Comparison of ENCODE assay signal across 30 mouse cellular contexts in genomic region chr14:103729760-103730367, GRCm38 (mm10).
DNase-seq lines count a peak whose midpoint lies in the region; ATAC-seq and TF ChIP-seq lines count a peak whose summit lies in the region.
"Had no signal": no experiment of that assay in that cellular context is flagged by ENCODE, and none has a peak within 500 bp of the region (broad histone marks: within the 10 kb centered on the region; RNA-seq: fewer than 3 reads in every experiment).

No protein-coding gene starts in this region.

- H3K4me1 ChIP-seq in intestine, embryonic 14.5 days (replicated peaks; ENCODE audit: control insufficient read depth, insufficient read depth, low read length), result no peaks in the 10 kb centered on the region
- no peaks in the 10 kb centered on the region for H3K4me1 ChIP-seq in intestine, postnatal 0 days (replicated peaks; ENCODE audit: control insufficient read depth, insufficient read depth, low read length)
- no peaks in the 10 kb centered on the region for H3K4me1 ChIP-seq in embryonic facial prominence, embryonic 11.5 days (ENCODE audit: control insufficient read depth, insufficient read depth, low read length)
- H3K4me1 ChIP-seq in forebrain, embryonic 16.5 days (replicated peaks; ENCODE audit: control insufficient read depth, insufficient read depth, low read length), result peaks cover 7% of the 10 kb centered on the region; the same call in 1 of the 2 replicates
- H3K4me1 ChIP-seq: hindbrain, embryonic 12.5 days; kidney, embryonic 15.5 days; liver, embryonic 12.5 days; neural tube, embryonic 12.5 days had no signal

- DNase-seq in intestine, embryonic 14.5 days (ENCODE audit: low spot score), result peak; percentile 24
- peak; percentile 23 for DNase-seq in brain, adult 2 months (ENCODE audit: low read depth, low spot score)
- peak; percentile 30 for DNase-seq in embryonic facial prominence, embryonic 11.5 days (ENCODE audit: low spot score)
- no peak for DNase-seq in right cerebral cortex, postnatal 10 days (ENCODE audit: low spot score in 2 of 2)
- DNase-seq in thymus, postnatal 36 days, result no peak
- DNase-seq: adrenal gland, postnatal 25 days; cerebellum, adult 8-10 months; cerebellum, postnatal 25 days; gastrocnemius, postnatal 14 days; heart, postnatal 36 days; kidney, adult 18-20 months; kidney, postnatal 36 days; liver, postnatal 0 days; thymus, adult 18-20 months; thymus, postnatal 25 days had no signal

- no peaks in the 10 kb centered on the region for H3K36me3 ChIP-seq in intestine, embryonic 14.5 days (ENCODE audit: control insufficient read depth, insufficient read depth, low read length)
- H3K36me3 ChIP-seq in intestine, postnatal 0 days (ENCODE audit: control insufficient read depth, insufficient read depth), result no peaks in the 10 kb centered on the region
- no peaks in the 10 kb centered on the region for H3K36me3 ChIP-seq in embryonic facial prominence, embryonic 11.5 days (replicated peaks; ENCODE audit: control insufficient read depth, insufficient read depth, low read depth, low read length)
- H3K36me3 ChIP-seq in forebrain, embryonic 16.5 days (ENCODE audit: control insufficient read depth, insufficient read depth), result no peaks in the 10 kb centered on the region
- H3K36me3 ChIP-seq: embryonic facial prominence, embryonic 12.5 days; hindbrain, embryonic 12.5 days; kidney, embryonic 15.5 days; liver, embryonic 12.5 days; neural tube, embryonic 12.5 days had no signal

- H3K4me2 ChIP-seq in intestine, embryonic 14.5 days (ENCODE audit: low read length), result no peak overlapping the region
- no peak overlapping the region for H3K4me2 ChIP-seq in intestine, postnatal 0 days (replicated peaks; ENCODE audit: low read depth)
- H3K4me2 ChIP-seq in embryonic facial prominence, embryonic 11.5 days (ENCODE audit: low read depth, low read length), result no peak overlapping the region
- H3K4me2 ChIP-seq in forebrain, embryonic 16.5 days (ENCODE audit: low read length), result no peak overlapping the region
- H3K4me2 ChIP-seq: embryonic facial prominence, embryonic 12.5 days; heart, embryonic 11.5 days; hindbrain, embryonic 12.5 days; kidney, embryonic 15.5 days; liver, embryonic 12.5 days; neural tube, embryonic 12.5 days had no signal

- H3K27ac ChIP-seq in intestine, embryonic 14.5 days (ENCODE audit: low read depth), result no peak overlapping the region
- no peak overlapping the region for H3K27ac ChIP-seq in intestine, postnatal 0 days (ENCODE audit: low read depth, low read length)
- no peak overlapping the region for H3K27ac ChIP-seq in embryonic facial prominence, embryonic 11.5 days (replicated peaks; ENCODE audit: low read depth, low read length)
- H3K27ac ChIP-seq in forebrain, embryonic 16.5 days (ENCODE audit: low read length), result no peak overlapping the region
- H3K27ac ChIP-seq: embryonic facial prominence, embryonic 12.5 days; hindbrain, embryonic 12.5 days; kidney, embryonic 15.5 days; layer of hippocampus, adult 2 months; liver, embryonic 12.5 days; macrophage; neural tube, embryonic 12.5 days; stomach, postnatal 0 days had no signal

- no peak overlapping the region for H3K9ac ChIP-seq in intestine, embryonic 14.5 days (ENCODE audit: low read length)
- H3K9ac ChIP-seq in intestine, postnatal 0 days (ENCODE audit: low read depth, low read length), result no peak overlapping the region
- no peak overlapping the region for H3K9ac ChIP-seq in embryonic facial prominence, embryonic 11.5 days (replicated peaks; ENCODE audit: low read length)
- H3K9ac ChIP-seq in forebrain, embryonic 16.5 days (replicated peaks; ENCODE audit: low read depth, low read length), result no peak overlapping the region
- H3K9ac ChIP-seq: embryonic facial prominence, embryonic 12.5 days; hindbrain, embryonic 12.5 days; kidney, embryonic 15.5 days; liver, embryonic 12.5 days; liver, postnatal 0 days; neural tube, embryonic 12.5 days had no signal

- H3K4me3 ChIP-seq in intestine, embryonic 14.5 days (ENCODE audit: low read depth, low read length), result no peak overlapping the region
- H3K4me3 ChIP-seq in intestine, postnatal 0 days (ENCODE audit: low read depth, low read length), result no peak overlapping the region
- no peak overlapping the region for H3K4me3 ChIP-seq in embryonic facial prominence, embryonic 11.5 days (ENCODE audit: low read depth, low read length)
- no peak overlapping the region for H3K4me3 ChIP-seq in forebrain, embryonic 16.5 days (replicated peaks; ENCODE audit: low read length)
- H3K4me3 ChIP-seq: embryonic facial prominence, embryonic 12.5 days; erythroblast, embryonic 14.5 days; hindbrain, embryonic 12.5 days; kidney, embryonic 15.5 days; layer of hippocampus, adult 2 months; liver, embryonic 12.5 days; myocyte; neural tube, embryonic 12.5 days had no signal

- no peak for TF ChIP-seq CTCF in intestine, postnatal 0 days (IDR thresholded peaks at IDR 0.05; ENCODE audit: low read depth)

- 58% methylated on average over 11 of the region's 11 CpGs for WGBS in intestine, embryonic 14.5 days
- 66% methylated on average over 11 of the region's 11 CpGs for WGBS in intestine, postnatal 0 days
- WGBS in embryonic facial prominence, embryonic 11.5 days, result 46% methylated on average over 11 of the region's 11 CpGs
- WGBS in forebrain, embryonic 16.5 days, result 28% methylated on average over 11 of the region's 11 CpGs

- no peaks in the 10 kb centered on the region for H3K9me3 ChIP-seq in intestine, embryonic 14.5 days (ENCODE audit: control insufficient read depth, low read length)
- no peaks in the 10 kb centered on the region for H3K9me3 ChIP-seq in intestine, postnatal 0 days (ENCODE audit: control insufficient read depth)
- H3K9me3 ChIP-seq in embryonic facial prominence, embryonic 11.5 days (replicated peaks; ENCODE audit: control insufficient read depth, low read length), result no peaks in the 10 kb centered on the region
- no peaks in the 10 kb centered on the region for H3K9me3 ChIP-seq in forebrain, embryonic 16.5 days (ENCODE audit: control insufficient read depth, low read length)
- H3K9me3 ChIP-seq: embryonic facial prominence, embryonic 12.5 days; hindbrain, embryonic 12.5 days; kidney, embryonic 15.5 days; liver, embryonic 12.5 days; neural tube, embryonic 12.5 days had no signal

- no peak for ATAC-seq in intestine, embryonic 14.5 days (replicated peaks; ENCODE audit: low FRiP score, low TSS enrichment, low read depth)
- ATAC-seq in intestine, postnatal 0 days, result no peak
- no peak for ATAC-seq in embryonic facial prominence, embryonic 11.5 days (replicated peaks; ENCODE audit: insufficient number of reproducible peaks, low FRiP score, low TSS enrichment, low read depth)
- peak; percentile 80 for ATAC-seq in forebrain, embryonic 16.5 days
- ATAC-seq: CD4-positive, CD25-positive, alpha-beta regulatory T cell, adult 4 months; liver, embryonic 12.5 days; liver, postnatal 0 days; lung, postnatal 0 days had no signal

- no peaks in the 10 kb centered on the region for H3K27me3 ChIP-seq in intestine, embryonic 14.5 days (replicated peaks; ENCODE audit: control insufficient read depth, insufficient read depth, low read length)
- H3K27me3 ChIP-seq in intestine, postnatal 0 days (replicated peaks; ENCODE audit: control insufficient read depth, insufficient read depth, low read length), result no peaks in the 10 kb centered on the region
- no peaks in the 10 kb centered on the region for H3K27me3 ChIP-seq in embryonic facial prominence, embryonic 11.5 days (ENCODE audit: control insufficient read depth, insufficient read depth, low read length)
- H3K27me3 ChIP-seq in forebrain, embryonic 16.5 days (replicated peaks; ENCODE audit: control insufficient read depth, insufficient read depth, low read length), result no peaks in the 10 kb centered on the region
- H3K27me3 ChIP-seq: embryonic facial prominence, embryonic 12.5 days; hindbrain, embryonic 12.5 days; kidney, embryonic 15.5 days; liver, embryonic 12.5 days; neural tube, embryonic 12.5 days had no signal

Comparison
In these comparisons a context has a peak if more than half of its experiments do, and no peak if none do; other contexts are left out.
1. DNase-seq: peak in intestine, embryonic 14.5 days (single experiment), brain, adult 2 months (single experiment) and embryonic facial prominence, embryonic 11.5 days (single experiment); none in right cerebral cortex, postnatal 10 days (0 of 2) and thymus, postnatal 36 days (0 of 2).